Mouse (Mus musculus) MEL (cell line): ENCODE data around the gene Tmem109. TPM values are rescaled to one million over a fixed set of nuclear protein-coding genes. Genes with fewer than 3 reads are reported as not detected.

Experiments
- DNase-seq: peaks from one replicate; pipeline ENCODE4 v3.0.0; 2011; ENCODE audit warnings: low read depth, low spot score
- H3K27ac ChIP-seq: 2 replicates; pipeline ENCODE4 v1.5.1; 2012; ENCODE audit warnings: low read depth, mild to moderate bottlenecking, control low read depth, low read length, moderate library complexity; ENCODE audit not compliant: control insufficient read depth
- H3K27me3 ChIP-seq, 2 experiments: fragments of 150-350 bp in 1 of 2; sonication (generic) in 1 of 2; 2 replicates each; pipeline ENCODE4 v1.6.1; 2012; ENCODE audit warnings: low read length in 2 of 2, mild to moderate bottlenecking in 2 of 2, improper control_type of control experiment in 1 of 2, moderate library complexity in 1 of 2; ENCODE audit not compliant: insufficient read depth in 2 of 2, control insufficient read depth in 1 of 2
- H3K36me3 ChIP-seq, 2 experiments: 2 replicates each; pipeline ENCODE4 v1.6.1; 2012 to 2014; ENCODE audit warnings: low read length in 2 of 2, improper control_type of control experiment in 1 of 2, inconsistent platforms in 1 of 2, mild to moderate bottlenecking in 1 of 2; ENCODE audit not compliant: insufficient read depth in 2 of 2, control insufficient read depth in 1 of 2
- H3K4me1 ChIP-seq, 2 experiments: fragments of 150-350 bp in 1 of 2; sonication (generic) in 1 of 2; 2 replicates each; pipeline ENCODE4 v1.6.1; 2012; ENCODE audit warnings: low read length in 2 of 2, improper control_type of control experiment in 1 of 2, mild to moderate bottlenecking in 1 of 2; ENCODE audit not compliant: insufficient read depth in 2 of 2, control insufficient read depth in 1 of 2
- H3K4me3 ChIP-seq, 2 experiments: fragments of 150-350 bp in 1 of 2; sonication (generic) in 1 of 2; 2 replicates each; pipeline ENCODE4 v1.5.1; 2012; ENCODE audit warnings: low read depth in 2 of 2, low read length in 2 of 2, mild to moderate bottlenecking in 2 of 2, moderate library complexity in 2 of 2, control low read depth in 1 of 2, improper control_type of control experiment in 1 of 2; ENCODE audit not compliant: control insufficient read depth in 1 of 2, insufficient read depth in 1 of 2
- H3K79me2 ChIP-seq: 2 replicates; pipeline ENCODE4 v1.6.1; 2012; ENCODE audit warnings: mild to moderate bottlenecking, low read length, moderate library complexity; ENCODE audit not compliant: control insufficient read depth, poor library complexity, insufficient read depth
- H3K9ac ChIP-seq: 2 replicates; pipeline ENCODE4 v1.6.1; 2012; ENCODE audit warnings: low read depth, mild to moderate bottlenecking, control low read depth, low read length, moderate library complexity; ENCODE audit not compliant: control insufficient read depth, poor library complexity, severe bottlenecking
- H3K9me3 ChIP-seq: fragments of 150-350 bp; sonication (generic); replicated peaks from 2 replicates; pipeline ENCODE4 v1.6.1; 2012; ENCODE audit warnings: mild to moderate bottlenecking, low read length, improper control_type of control experiment, moderate library complexity; ENCODE audit not compliant: insufficient read depth
- CTCF ChIP-seq, 3 experiments: IDR thresholded peaks in 2 of 3; conservative IDR thresholded peaks in 1 of 3; 2 replicates each; pipeline ENCODE4 v1.5.1; 2011 to 2012; ENCODE audit warnings: low read length in 3 of 3, low read depth in 2 of 3, mild to moderate bottlenecking in 2 of 3, improper control_type of control experiment in 1 of 3, inconsistent platforms in 1 of 3, mixed read lengths in 1 of 3, moderate library complexity in 1 of 3; ENCODE audit not compliant: control insufficient read depth in 1 of 3, insufficient read depth in 1 of 3, poor library complexity in 1 of 3, severe bottlenecking in 1 of 3
- E2F4 ChIP-seq: IDR thresholded peaks from 2 replicates; pipeline ENCODE4 v1.6.1; 2011; ENCODE audit warnings: low read depth, low read length, improper control_type of control experiment, borderline replicate concordance
- ELF1 ChIP-seq: IDR thresholded peaks from 2 replicates; pipeline ENCODE4 v1.6.1; 2014; ENCODE audit warnings: low read depth, mild to moderate bottlenecking, inconsistent platforms, low read length, improper control_type of control experiment, moderate library complexity
- EP300 ChIP-seq, 2 experiments: IDR thresholded peaks; 2 replicates each; pipeline ENCODE4 v1.6.1; 2011; ENCODE audit warnings: improper control_type of control experiment in 2 of 2, low read length in 2 of 2, low read depth in 1 of 2, mild to moderate bottlenecking in 1 of 2
- GABPA ChIP-seq: IDR thresholded peaks from 2 replicates; pipeline ENCODE4 v1.6.1; 2012; ENCODE audit warnings: low read depth, mild to moderate bottlenecking, inconsistent platforms, low read length, improper control_type of control experiment, moderate library complexity
- GATA1 ChIP-seq: IDR thresholded peaks from 2 replicates; pipeline ENCODE4 v1.6.1; 2011; ENCODE audit warnings: low read depth, low read length, improper control_type of control experiment
- KAT2A ChIP-seq: conservative IDR thresholded peaks from 2 replicates; pipeline ENCODE4 v1.6.1; 2012; ENCODE audit warnings: low read depth, low read length, improper control_type of control experiment, inconsistent platforms
- MAFK ChIP-seq: IDR thresholded peaks from 2 replicates; pipeline ENCODE4 v1.6.1; 2011; ENCODE audit warnings: low read depth, mild to moderate bottlenecking, low read length, improper control_type of control experiment, borderline replicate concordance
- MXI1 ChIP-seq: IDR thresholded peaks from 2 replicates; pipeline ENCODE4 v1.6.1; 2011; ENCODE audit warnings: mild to moderate bottlenecking, low read depth, low read length, improper control_type of control experiment
- MYC ChIP-seq: IDR thresholded peaks from 2 replicates; pipeline ENCODE4 v1.6.1; 2011; ENCODE audit warnings: low read depth, mild to moderate bottlenecking, low read length, improper control_type of control experiment, moderate library complexity
- RAD21 ChIP-seq: IDR thresholded peaks from 2 replicates; pipeline ENCODE4 v1.6.1; 2011; ENCODE audit warnings: mild to moderate bottlenecking, low read depth, low read length, improper control_type of control experiment
- SMC3 ChIP-seq: IDR thresholded peaks from 2 replicates; pipeline ENCODE4 v1.6.1; 2011; ENCODE audit warnings: low read depth, low read length, improper control_type of control experiment
- TBP ChIP-seq: IDR thresholded peaks from 2 replicates; pipeline ENCODE4 v1.8.0; 2011; ENCODE audit warnings: low read depth, low read length, improper control_type of control experiment
- ZC3H11A ChIP-seq: IDR thresholded peaks from 2 replicates; pipeline ENCODE4 v1.6.1; 2012; ENCODE audit warnings: low read depth, mild to moderate bottlenecking, inconsistent platforms, low read length, improper control_type of control experiment
- polyA plus RNA-seq, 2 experiments: library from polyadenylated mRNA; stranded (reverse) in 1 of 2; unstranded in 1 of 2; fragments of >175 nt in 1 of 2; fragments of >200 nt in 1 of 2; gene quantifications; 2 replicates each; pipeline versions ENCODE4 v1.2.1 to v1.2.4; 2012; ENCODE audit warnings: low replicate concordance in 2 of 2, low read depth in 1 of 2; ENCODE audit not compliant: insufficient read length in 2 of 2, insufficient read depth in 1 of 2, missing spikeins in 1 of 2
- total RNA-seq: library from RNA; depleted of rRNA; stranded (reverse); fragments of 300-350 nt; gene quantifications from 2 replicates; pipeline ENCODE4 v1.2.3, GENCODE M21; 2012

The Tmem109 gene
- total and polyA plus RNA-seq, 3 experiments = 30.4 to 42.4 TPM; not detected in 1

GRCm38 (mm10) chr19:10909087-10909721 is 27.4 kb upstream of the Tmem109 start:
- H3K27me3 ChIP-seq = no peaks in the 10 kb centered on the region
- no peak overlapping the region for H3K27ac ChIP-seq
- no peaks in the 10 kb centered on the region for H3K9me3 ChIP-seq
- H3K4me3 ChIP-seq = no peak overlapping the region
- no peak overlapping the region for H3K9ac ChIP-seq
- H3K79me2 ChIP-seq = no peaks in the 10 kb centered on the region
- no peak for DNase-seq
- TF ChIP-seq MAFK = no peak
- no peak for TF ChIP-seq GABPA
- 0 out of 4 replicates have a peak, but pooled peaks cover 0 to 2% of the 10 kb centered on the region in 2 experiments for H3K4me1 ChIP-seq
- H3K36me3 ChIP-seq = peaks cover 0 to 2% of the 10 kb centered on the region in 2 experiments; a peak in 1 of 4 replicates

- Histone ChIP-seq H3K36me3 (peaks cover 0 to 4% of the 10 kb centered on the region in 2 experiments; a peak in 1 of 4 replicates), H3K27me3 (no peaks in the 10 kb centered on the region), H3K9me3 (no peaks in the 10 kb centered on the region), H3K4me1 (no peaks in the 10 kb centered on the region), H3K79me2 (no peaks in the 10 kb centered on the region), H3K27ac (no peak overlapping the region), H3K9ac (no peak overlapping the region), H3K4me3 (no peak overlapping the region)
- peak; percentile 71 for DNase-seq
- TF ChIP-seq GATA1 = no peak
- peak; percentile 73 for TF ChIP-seq ZC3H11A
- TF ChIP-seq RAD21 = peak; percentile 82
- no peak for TF ChIP-seq EP300 (IDR thresholded peaks at IDR 0.05; ENCODE audit: low read depth in 1 of 2, low read length in 2 of 2)
- 0 out of 2 replicates have a peak, but pooled peaks have one; percentile 18 for TF ChIP-seq TBP
- peak; percentile 90 for TF ChIP-seq SMC3
- no peak for TF ChIP-seq KAT2A
- TF ChIP-seq MXI1 = no peak
- TF ChIP-seq CTCF (IDR thresholded peaks at IDR 0.05 in 2 of 3, conservative IDR thresholded peaks at IDR 0.05 in 1 of 3; ENCODE audit: control insufficient read depth in 1 of 3, insufficient read depth in 1 of 3, low read depth in 2 of 3, low read length in 3 of 3, poor library complexity in 1 of 3, severe bottlenecking in 1 of 3) = peak; percentile 81 to 96 (median 89)
- TF ChIP-seq MYC = 0 out of 2 replicates have a peak, but pooled peaks have one; percentile 32
Observed at GRCm38 (mm10) chr19:10907891-10908290, 26.1 kb upstream of the Tmem109 start.

GRCm38 (mm10) chr19:10905728-10906000 is 23.9 kb upstream of the Tmem109 start:
- Histone ChIP-seq H3K4me3 (no peak overlapping the region), H3K79me2 (no peaks in the 10 kb centered on the region), H3K4me1 (no peaks in the 10 kb centered on the region), H3K9me3 (no peaks in the 10 kb centered on the region), H3K27me3 (no peaks in the 10 kb centered on the region), H3K9ac (no peak overlapping the region), H3K36me3 (peaks cover 0 to 8% of the 10 kb centered on the region in 2 experiments; a peak in 2 of 4 replicates), H3K27ac (no peak overlapping the region)
- TF ChIP-seq E2F4 (no peak), GATA1 (no peak), ELF1 (no peak)
- no peak for DNase-seq
